Mouse (Mus musculus) urinary bladder, postnatal 14 days (tissue): Measurements from ENCODE around the gene Tshz2.

Experiments used
- DNase-seq: peaks from one replicate; pipeline ENCODE4 v3.0.0; 2021; ENCODE audit warnings: low spot score

Tshz2 gene

GRCm38 (mm10) chr2:170009729-170010128 is 376.9 kb downstream of the Tshz2 start:
- no peak for DNase-seq

- no peak for DNase-seq
These were observed 379.0 kb downstream of the Tshz2 start for GRCm38 (mm10) chr2:170011858-170012257.

- DNase-seq: no peak
These were observed 384.5 kb downstream of the Tshz2 start for GRCm38 (mm10) chr2:170017302-170017701.

GRCm38 (mm10) chr2:170017926-170018325 is 385.1 kb downstream of the Tshz2 start:
- no peak for DNase-seq

- no peak for DNase-seq
These were observed 390.1 kb downstream of the Tshz2 start for GRCm38 (mm10) chr2:170022953-170023352.

GRCm38 (mm10) chr2:170023741-170024140 is 390.9 kb downstream of the Tshz2 start:
- DNase-seq: no peak

- no peak for DNase-seq
These were observed 392.1 kb downstream of the Tshz2 start for GRCm38 (mm10) chr2:170024939-170025338.

- DNase-seq: no peak
These were observed 393.1 kb downstream of the Tshz2 start for GRCm38 (mm10) chr2:170025896-170026295.

GRCm38 (mm10) chr2:170027837-170028236 is 395.0 kb downstream of the Tshz2 start:
- DNase-seq: no peak

- DNase-seq: no peak
These were observed 395.9 kb downstream of the Tshz2 start for GRCm38 (mm10) chr2:170028488-170029303.

- DNase-seq: no peak
These were observed 396.6 kb downstream of the Tshz2 start for GRCm38 (mm10) chr2:170029304-170029856.

- DNase-seq: no peak
These were observed 398.4 kb downstream of the Tshz2 start for GRCm38 (mm10) chr2:170031226-170031625.

- no peak for DNase-seq
These were observed 399.1 kb downstream of the Tshz2 start for GRCm38 (mm10) chr2:170031872-170032271.

GRCm38 (mm10) chr2:170033219-170033618 is 400.4 kb downstream of the Tshz2 start:
- no peak for DNase-seq

GRCm38 (mm10) chr2:170034794-170035193 is 402.0 kb downstream of the Tshz2 start:
- DNase-seq: no peak

GRCm38 (mm10) chr2:170036791-170037241 is 404.0 kb downstream of the Tshz2 start:
- no peak for DNase-seq

GRCm38 (mm10) chr2:170037346-170037745 is 404.5 kb downstream of the Tshz2 start:
- no peak for DNase-seq

GRCm38 (mm10) chr2:170039772-170040171 is 407.0 kb downstream of the Tshz2 start:
- no peak for DNase-seq

GRCm38 (mm10) chr2:170041101-170041500 is 408.3 kb downstream of the Tshz2 start:
- DNase-seq: peak; percentile 63

GRCm38 (mm10) chr2:170042471-170043213 is 409.8 kb downstream of the Tshz2 start:
- no peak for DNase-seq

- DNase-seq: no peak
These were observed 410.5 kb downstream of the Tshz2 start for GRCm38 (mm10) chr2:170043290-170043689.

GRCm38 (mm10) chr2:170045896-170046295 is 413.1 kb downstream of the Tshz2 start:
- no peak for DNase-seq
